Mouse (Mus musculus) ES-Bruce4 (cell line): Measurements from ENCODE around the gene Fbxl5. TPM values are rescaled to one million over a fixed set of nuclear protein-coding genes. Genes with fewer than 3 reads are reported as not detected.

Source experiments
- H3K27ac ChIP-seq: 2 replicates; pipeline ENCODE4 v1.5.1; 2012; ENCODE audit warnings: low read length, inconsistent platforms; ENCODE audit not compliant: insufficient read depth
- H3K27me3 ChIP-seq: 2 replicates; pipeline ENCODE4 v1.6.1; 2012; ENCODE audit warnings: mild to moderate bottlenecking, low read length, inconsistent platforms; ENCODE audit not compliant: control insufficient read depth, poor library complexity, insufficient read depth, severe bottlenecking
- H3K36me3 ChIP-seq: 2 replicates; pipeline ENCODE4 v1.6.1; 2012; ENCODE audit warnings: inconsistent platforms, mild to moderate bottlenecking, low read length, moderate library complexity; ENCODE audit not compliant: control insufficient read depth, poor library complexity, insufficient read depth, severe bottlenecking
- H3K4me1 ChIP-seq: one replicate; pipeline ENCODE4 v1.8.1; 2011; ENCODE audit warnings: low read length; ENCODE audit not compliant: control insufficient read depth, insufficient read depth
- H3K4me3 ChIP-seq: 2 replicates; pipeline ENCODE4 v1.5.1; 2011; ENCODE audit warnings: low read depth, mild to moderate bottlenecking, low read length
- H3K9ac ChIP-seq: 2 replicates; pipeline ENCODE4 v1.6.1; 2012; ENCODE audit warnings: low read depth, mild to moderate bottlenecking, inconsistent platforms; ENCODE audit not compliant: poor library complexity, severe bottlenecking
- H3K9me3 ChIP-seq: replicated peaks from 2 replicates; pipeline ENCODE4 v1.6.1; 2012; ENCODE audit warnings: mild to moderate bottlenecking, low read length, inconsistent platforms; ENCODE audit not compliant: control insufficient read depth, poor library complexity, insufficient read depth, severe bottlenecking
- CTCF ChIP-seq: IDR thresholded peaks from one replicate; pipeline ENCODE4 v1.8.1; 2011; ENCODE audit warnings: low read depth, low read length
- EP300 ChIP-seq: IDR thresholded peaks from 2 replicates; pipeline ENCODE4 v1.6.1; 2011; ENCODE audit warnings: low read depth, low read length; ENCODE audit not compliant: insufficient read depth
- POLR2A ChIP-seq: IDR thresholded peaks from one replicate; pipeline ENCODE4 v1.8.1; 2011; ENCODE audit warnings: low read length; ENCODE audit not compliant: insufficient read depth
- polyA plus RNA-seq: library from polyadenylated mRNA; stranded (reverse); fragments of >200 nt; gene quantifications from 2 replicates; pipeline ENCODE4 v1.2.4, GENCODE M21; 2011; ENCODE audit warnings: low read depth; ENCODE audit not compliant: missing spikeins, insufficient read depth, insufficient read length

Gene Fbxl5
- polyA plus RNA-seq, 1 experiment, result 98.2 TPM

- Histone ChIP-seq H3K36me3 (no peaks in the 10 kb centered on the region), H3K4me1 (no peaks in the 10 kb centered on the region), H3K27ac (no peak overlapping the region), H3K27me3 (no peaks in the 10 kb centered on the region), H3K9me3 (0 out of 2 replicates have a peak, but pooled peaks cover 7% of the 10 kb centered on the region), H3K9ac (no peak overlapping the region), H3K4me3 (no peak overlapping the region)
- TF ChIP-seq CTCF (no peak), POLR2A (no peak), EP300 (no peak)
Measured at GRCm38 (mm10) chr5:43826883-43827282, 5.4 kb upstream of the Fbxl5 start.

GRCm38 (mm10) chr5:43824580-43824979, 3.1 kb upstream of the Fbxl5 start:
- H3K9me3 ChIP-seq, result 0 out of 2 replicates have a peak, but pooled peaks cover 4% of the 10 kb centered on the region
- TF ChIP-seq CTCF (no peak), POLR2A (no peak), EP300 (no peak)
- H3K4me1 ChIP-seq, result no peaks in the 10 kb centered on the region
- H3K9ac ChIP-seq, result no peak overlapping the region
- no peak overlapping the region for H3K27ac ChIP-seq
- no peak overlapping the region for H3K4me3 ChIP-seq
- H3K27me3 ChIP-seq, result no peaks in the 10 kb centered on the region
- no peaks in the 10 kb centered on the region for H3K36me3 ChIP-seq

DNA sequence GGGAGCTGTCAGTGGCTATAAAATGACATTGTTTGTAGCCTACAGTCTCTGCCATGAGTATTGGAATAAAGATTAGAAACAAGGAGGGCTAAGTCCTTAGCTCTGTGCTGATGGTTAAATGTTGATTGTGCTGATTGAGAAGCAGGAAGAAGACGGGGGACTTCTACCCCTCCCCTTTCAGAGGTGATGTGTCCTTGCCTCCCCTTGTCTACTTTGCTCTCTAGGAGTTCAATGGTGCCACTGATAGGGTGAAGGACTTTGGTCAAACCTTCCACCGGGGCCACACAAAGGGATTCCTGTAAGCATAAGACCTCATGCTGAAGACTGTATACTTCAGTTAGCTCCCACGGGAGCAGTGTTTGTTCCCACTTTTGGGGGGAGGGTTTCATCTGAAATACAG, 1.4 kb upstream of the Fbxl5 start:
- no peaks in the 10 kb centered on the region for H3K36me3 ChIP-seq
- no peaks in the 10 kb centered on the region for H3K27me3 ChIP-seq
- no peaks in the 10 kb centered on the region for H3K4me1 ChIP-seq
- H3K4me3 ChIP-seq, result no peak overlapping the region
- H3K9ac ChIP-seq, result no peak overlapping the region
- 0 out of 2 replicates have a peak, but pooled peaks cover 4% of the 10 kb centered on the region for H3K9me3 ChIP-seq
- H3K27ac ChIP-seq, result no peak overlapping the region
- no peak for TF ChIP-seq CTCF
- TF ChIP-seq EP300, result no peak
- no peak for TF ChIP-seq POLR2A

DNA sequence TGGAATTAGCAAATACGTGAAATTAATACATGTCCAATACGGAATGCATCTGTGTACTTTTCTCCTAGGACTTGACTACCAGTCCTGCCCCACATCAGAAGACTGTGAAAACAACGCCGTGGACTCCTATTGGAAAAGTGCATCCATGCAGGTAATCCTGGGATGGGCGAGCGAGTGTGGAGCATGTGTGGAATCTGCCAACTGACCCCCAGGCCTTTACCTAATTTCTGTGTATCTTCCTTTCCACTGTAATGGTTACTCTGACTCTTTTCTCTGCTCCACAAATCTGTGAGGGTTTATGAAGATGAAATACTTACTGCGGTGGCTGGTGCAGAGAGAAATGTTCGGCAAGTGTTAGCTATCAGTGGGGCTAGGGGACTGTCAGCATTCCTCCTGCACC, 761 bp upstream of the Fbxl5 start:
- TF ChIP-seq POLR2A (no peak), CTCF (no peak), EP300 (no peak)
- Histone ChIP-seq H3K9me3 (no peaks in the 10 kb centered on the region), H3K4me1 (no peaks in the 10 kb centered on the region), H3K27ac (no peak overlapping the region), H3K36me3 (no peaks in the 10 kb centered on the region), H3K27me3 (no peaks in the 10 kb centered on the region), H3K4me3 (no peak overlapping the region), H3K9ac (no peak overlapping the region)

GRCm38 (mm10) chr5:43820785-43821184, 653 bp downstream of the Fbxl5 start:
- H3K4me3 ChIP-seq, result no peak overlapping the region
- H3K9me3 ChIP-seq, result no peaks in the 10 kb centered on the region
- no peaks in the 10 kb centered on the region for H3K27me3 ChIP-seq
- TF ChIP-seq EP300, result no peak
- TF ChIP-seq POLR2A, result no peak
- no peak for TF ChIP-seq CTCF
- H3K4me1 ChIP-seq, result no peaks in the 10 kb centered on the region
- no peak overlapping the region for H3K27ac ChIP-seq
- no peak overlapping the region for H3K9ac ChIP-seq
- H3K36me3 ChIP-seq, result no peaks in the 10 kb centered on the region

DNA sequence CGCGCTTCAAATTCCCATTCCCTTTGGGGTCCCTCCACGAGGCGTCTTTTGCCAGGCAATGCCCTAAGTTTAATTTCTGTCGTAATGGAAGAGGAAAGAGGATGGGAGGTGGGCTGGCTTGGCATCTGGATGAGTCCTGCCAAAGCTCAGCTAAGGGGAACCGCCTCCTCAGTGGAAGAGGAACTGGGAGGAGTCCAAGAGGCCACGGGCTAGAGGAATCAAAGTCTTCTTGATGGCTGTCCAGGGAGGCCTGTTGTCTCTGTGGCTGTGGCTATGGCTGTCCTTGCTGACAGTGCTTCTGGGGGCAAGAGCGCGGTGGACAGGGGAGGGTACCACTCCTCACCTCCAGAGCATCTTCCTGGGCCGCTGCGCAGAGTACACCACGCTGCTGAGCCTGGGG, 2.7 kb downstream of the Fbxl5 start, which contains the start of gene Bst1:
TSS of gene Bst1 (plus strand) at position 191 of the 400 bp plus-strand sequence.
- Histone ChIP-seq H3K4me1 (peaks cover 8% of the 10 kb centered on the region), H3K36me3 (no peaks in the 10 kb centered on the region), H3K9me3 (no peaks in the 10 kb centered on the region), H3K27me3 (no peaks in the 10 kb centered on the region), H3K4me3 (no peak within 1 kb of the TSS), H3K27ac (no peak within 1 kb of the TSS), H3K9ac (no peak within 1 kb of the TSS)
- no peak for TF ChIP-seq CTCF
- TF ChIP-seq EP300, result no peak
- TF ChIP-seq POLR2A, result no peak
